9 mouse cellular contexts compared by ENCODE assay signal in the genomic region with DNA sequence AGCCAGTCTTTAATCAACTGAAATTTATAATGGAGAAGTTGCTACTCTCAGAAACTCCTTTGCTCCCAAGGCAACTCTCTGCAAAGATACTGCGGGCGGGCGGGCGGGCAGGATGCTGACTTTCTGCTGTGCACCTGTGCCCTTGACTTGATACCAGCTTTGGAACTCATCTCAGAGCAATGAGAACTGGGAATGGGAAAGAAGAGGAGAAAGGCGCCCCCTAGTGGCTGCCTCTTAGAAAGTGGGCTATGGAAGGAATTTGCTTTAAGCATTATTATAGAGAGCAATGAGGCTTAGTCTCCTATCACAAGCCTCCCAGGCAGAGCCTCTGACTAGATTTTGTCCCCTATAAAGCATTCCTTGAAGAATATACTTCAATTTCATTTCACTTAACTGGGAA. TPM values are rescaled to one million over a fixed set of nuclear protein-coding genes. Genes with fewer than 3 reads are reported as not detected.
DNase-seq lines count a peak whose midpoint lies in the region; ATAC-seq lines count a peak whose summit lies in the region.
"Had no signal": no experiment of that assay in that cellular context is flagged by ENCODE, and none has a peak within 500 bp of the region (broad histone marks: within the 10 kb centered on the region; RNA-seq: fewer than 3 reads in every experiment).

No protein-coding gene starts in this region.

- H3K9me3 ChIP-seq in kidney, embryonic 14.5 days (ENCODE audit: control insufficient read depth, low read length) = no peaks in the 10 kb centered on the region

- H3K27me3 ChIP-seq in kidney, embryonic 14.5 days (ENCODE audit: control insufficient read depth, insufficient read depth, low read length) = no peaks in the 10 kb centered on the region

- H3K9ac ChIP-seq in kidney, embryonic 14.5 days (ENCODE audit: low read depth, low read length) = no peak overlapping the region

- DNase-seq in kidney, adult 9 months = peak; percentile 65
- peak; percentile 25 for DNase-seq in MEL-GATA-1-ER (ENCODE audit: extremely low read depth, low read depth)
- peak; percentile 28 for DNase-seq in c-Kit-positive CD71-positive TER-119-negative erythroid progenitor cells, embryonic 14.5 days (ENCODE audit: low read depth)
- DNase-seq in gastrocnemius, adult 8-10 months (ENCODE audit: low spot score in 2 of 2) = peak; percentile 40 to 57
- peak; percentile 33 to 67 for DNase-seq in left cerebral cortex, postnatal 14 days (ENCODE audit: low spot score in 2 of 2)
- peak; percentile 84 for DNase-seq in retina, embryonic 14.5 days (ENCODE audit: low spot score)

- no peak for ATAC-seq in kidney, embryonic 14.5 days (ENCODE audit: low FRiP score, low TSS enrichment)
- ATAC-seq in monocyte, adult 5-6 weeks (replicated peaks; ENCODE audit: insufficient number of reproducible peaks, low FRiP score, low TSS enrichment, poor library complexity, severe bottlenecking) = no peak

- H3K27ac ChIP-seq in kidney, embryonic 14.5 days (ENCODE audit: low read depth, low read length) = no peak overlapping the region
- H3K27ac ChIP-seq: macrophage had no signal

- H3K4me3 ChIP-seq in kidney, embryonic 14.5 days (ENCODE audit: low read length) = no peak overlapping the region

- H3K4me2 ChIP-seq in kidney, embryonic 14.5 days (replicated peaks; ENCODE audit: low read depth, low read length) = no peak overlapping the region

- 64% methylated on average over 5 of the region's 5 CpGs for WGBS in kidney, embryonic 14.5 days

- no peaks in the 10 kb centered on the region for H3K36me3 ChIP-seq in kidney, embryonic 14.5 days (ENCODE audit: control insufficient read depth, insufficient read depth, low read length)

- intact Hi-C loops in left cerebral cortex, postnatal 14 days (cut with DNase I) = loop anchor here (2.0 to 5.0 kb wide), 2 partner anchors 42 to 343 kb away; no protein-coding TSS in a partner anchor

- peaks cover 14% of the 10 kb centered on the region for H3K4me1 ChIP-seq in kidney, embryonic 14.5 days (ENCODE audit: control insufficient read depth, insufficient read depth, low read length)

RNA-seq across cellular contexts. Expression of gene Osmr, which starts 9.0 kb away (rescaled TPM):
- polyA plus RNA-seq in kidney, embryonic 14.5 days (2014; fragmentation: Nextera tagmentation; extraction: Ambion mirVana) = 0.60 and 1.6 TPM in 2 replicates
- total RNA-seq in gastrocnemius, adult 8-10 months (2022) = 1 to 10 TPM; 2.9 to 4.6 (median 3.6) TPM
- 1 to 10 TPM; 3.3 to 3.8 TPM for total RNA-seq in left cerebral cortex, postnatal 14 days (2021)
- not detected in 3 replicates for total RNA-seq in monocyte, adult 5-6 weeks (2017)
- polyA plus RNA-seq: macrophage had no signal

Comparison
In these comparisons a context has a peak if more than half of its experiments do, and no peak if none do; other contexts are left out.
1. DNase-seq: peak in every context shown above with its lines; median percentile 84 in retina, embryonic 14.5 days; 65 in kidney, adult 9 months; 50 in left cerebral cortex, postnatal 14 days; 48 in gastrocnemius, adult 8-10 months; 28 in c-Kit-positive CD71-positive TER-119-negative erythroid progenitor cells, embryonic 14.5 days; 25 in MEL-GATA-1-ER.